Mouse (Mus musculus) lung, adult 2 months (tissue): Measurements from ENCODE around the gene Snx30. TPM values are rescaled to one million over a fixed set of nuclear protein-coding genes. Genes with fewer than 3 reads are reported as not detected.

ENCODE experiments used
- DNase-seq: peaks from one replicate; pipeline ENCODE4 v3.0.0; 2022
- H3K4me1 ChIP-seq: fragments of 200-500 bp; 2 replicates; pipeline ENCODE4 v1.6.1; 2011; ENCODE audit warnings: low read length; ENCODE audit not compliant: control insufficient read depth, insufficient read depth
- H3K4me3 ChIP-seq: fragments of 200-500 bp; replicated peaks from 2 replicates; pipeline ENCODE3; 2011; ENCODE audit warnings: low read depth, mild to moderate bottlenecking, control low read depth, low read length; ENCODE audit errors: extremely low read depth
- CTCF ChIP-seq: fragments of 200-500 bp; IDR thresholded peaks from 2 replicates; pipeline ENCODE4 v1.5.1; 2011; ENCODE audit warnings: mild to moderate bottlenecking, low read length, control low read depth; ENCODE audit not compliant: insufficient read depth
- POLR2A ChIP-seq: fragments of 200-500 bp; IDR thresholded peaks from 2 replicates; pipeline ENCODE4 v1.6.1; 2011; ENCODE audit warnings: low read depth, mild to moderate bottlenecking, control low read depth, low read length, borderline replicate concordance; ENCODE audit errors: extremely low read depth
- WGBS: fragments of 180-500 bp; shearing (Covaris S2); methylation state at CpG from one replicate; pipeline ENCODE4 v1.1.7; 2018; 5-methylcytosine and 5-hydroxymethylcytosine counted together
- polyA plus RNA-seq: library from polyadenylated mRNA; depleted of rRNA; stranded (reverse); fragments of >200 nt; gene quantifications from 2 replicates; pipeline ENCODE4 v1.2.3, GENCODE M21; 2012; rRNA removed

Gene Snx30
- polyA plus RNA-seq, result 5.1 and 7.0 TPM in 2 replicates

- Histone ChIP-seq H3K4me1 (peaks cover 4% of the 10 kb centered on the region), H3K4me3 (peak within 1 kb of the TSS; percentile 94)
- 4% methylated on average over 45 of the region's 45 CpGs for WGBS
- TF ChIP-seq CTCF (no peak), POLR2A (peak; percentile 79)
- peak; percentile 89 for DNase-seq
Observed at GRCm38 (mm10) chr4:59805181-59805967, at the start of gene Snx30. Snx30 (plus strand) TSS chr4:59805840.

DNA sequence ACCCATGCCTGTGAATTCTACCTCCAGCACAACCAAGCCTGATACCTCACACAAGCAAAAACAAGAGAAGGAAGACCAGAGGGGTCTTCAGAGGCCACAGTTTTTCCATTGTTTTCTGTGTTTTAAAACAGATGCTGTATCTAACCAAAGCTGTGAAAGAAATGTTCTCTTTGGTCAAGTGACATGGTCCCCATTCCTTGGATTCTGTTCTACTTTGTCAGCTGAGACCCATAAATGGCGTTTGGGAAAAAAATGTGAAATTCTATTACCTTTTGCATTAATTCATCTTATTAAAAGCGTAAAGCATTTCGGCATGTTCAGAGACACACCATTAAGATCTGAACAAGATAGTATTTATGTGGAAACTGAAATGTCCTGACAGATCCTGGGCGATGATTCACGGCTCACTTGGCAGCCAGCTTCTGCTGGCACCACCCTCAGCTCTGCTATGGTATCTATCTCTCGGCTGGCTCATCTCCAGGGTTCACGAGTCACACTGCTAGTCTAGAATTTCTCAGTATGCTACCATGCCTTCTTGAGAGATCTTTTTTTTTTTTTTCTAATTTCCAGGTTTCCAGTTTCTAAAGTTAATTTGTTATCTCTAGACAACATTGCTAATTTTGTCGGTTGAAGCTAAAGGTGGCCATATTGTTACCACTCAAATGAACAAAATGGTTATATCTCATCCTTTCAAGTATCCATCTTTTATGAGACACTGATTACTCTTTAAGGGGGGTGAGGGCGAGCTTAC is 49.1 kb upstream of the Snx30 start:
- H3K4me1 ChIP-seq, result peaks cover 4% of the 10 kb centered on the region
- WGBS, result 57% methylated on average over 9 of the region's 9 CpGs
- H3K4me3 ChIP-seq, result no peak overlapping the region
- TF ChIP-seq POLR2A (no peak), CTCF (no peak)
- DNase-seq, result no peak

GRCm38 (mm10) chr4:59757452-59758435 is 47.9 kb upstream of the Snx30 start:
- 74% methylated on average over 12 of the region's 12 CpGs for WGBS
- Histone ChIP-seq H3K4me1 (peaks cover 4% of the 10 kb centered on the region), H3K4me3 (no peak overlapping the region)
- no peak for DNase-seq
- TF ChIP-seq CTCF, result no peak
- no peak for TF ChIP-seq POLR2A

- 78% methylated on average over 4 of the region's 4 CpGs for WGBS
- TF ChIP-seq CTCF, result no peak
- no peak for TF ChIP-seq POLR2A
- no peak for DNase-seq
Observed at GRCm38 (mm10) chr4:59760016-59760415, 45.6 kb upstream of the Snx30 start.

GRCm38 (mm10) chr4:59760636-59761364 is 44.8 kb upstream of the Snx30 start:
- 19% methylated on average over 10 of the region's 10 CpGs for WGBS
- TF ChIP-seq POLR2A (no peak), CTCF (peak; percentile 66)
- Histone ChIP-seq H3K4me3 (no peak overlapping the region), H3K4me1 (peaks cover 6% of the 10 kb centered on the region)
- peak; percentile 34 for DNase-seq

More at GRCm38 (mm10) chr4:59760016-59760415, 45.6 kb upstream of the Snx30 start:
- H3K4me1 ChIP-seq, result peaks cover 4% of the 10 kb centered on the region
- no peak overlapping the region for H3K4me3 ChIP-seq

DNA sequence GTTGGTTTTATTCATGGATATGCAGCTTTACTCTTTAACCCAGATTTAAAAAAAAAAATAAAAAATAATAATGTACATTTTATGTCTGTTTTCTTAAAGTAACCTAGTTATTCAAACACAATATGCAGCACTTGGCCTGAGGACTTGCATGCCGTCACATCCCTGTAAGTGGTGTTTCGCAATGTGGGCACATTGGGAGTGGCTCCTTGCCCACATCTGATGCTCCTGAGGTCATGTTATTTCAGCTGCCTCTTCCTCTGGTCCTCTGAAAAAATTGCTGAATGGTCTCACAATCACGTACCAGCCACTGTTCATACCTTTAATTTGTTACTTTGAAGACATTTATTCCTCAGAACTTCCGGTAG is 44.3 kb upstream of the Snx30 start:
- DNase-seq, result peak; percentile 46
- TF ChIP-seq POLR2A (no peak), CTCF (no peak)

GRCm38 (mm10) chr4:59764950-59765349 is 40.7 kb upstream of the Snx30 start:
- DNase-seq, result no peak
- TF ChIP-seq POLR2A, result no peak
- WGBS, result 36% methylated on average over 7 of the region's 7 CpGs
- H3K4me3 ChIP-seq, result no peak overlapping the region
- H3K4me1 ChIP-seq, result peaks cover 6% of the 10 kb centered on the region

More for the DNA sequence above, 44.3 kb upstream of the Snx30 start:
- H3K4me3 ChIP-seq, result no peak overlapping the region
- H3K4me1 ChIP-seq, result peaks cover 6% of the 10 kb centered on the region
- 38% methylated on average over 4 of the region's 4 CpGs for WGBS

GRCm38 (mm10) chr4:59765385-59766005 is 40.1 kb upstream of the Snx30 start:
- no peak for DNase-seq
- Histone ChIP-seq H3K4me3 (no peak overlapping the region), H3K4me1 (peaks cover 4% of the 10 kb centered on the region)
- no peak for TF ChIP-seq CTCF
- no peak for TF ChIP-seq POLR2A
- 12% methylated on average over 7 of the region's 7 CpGs for WGBS

DNA sequence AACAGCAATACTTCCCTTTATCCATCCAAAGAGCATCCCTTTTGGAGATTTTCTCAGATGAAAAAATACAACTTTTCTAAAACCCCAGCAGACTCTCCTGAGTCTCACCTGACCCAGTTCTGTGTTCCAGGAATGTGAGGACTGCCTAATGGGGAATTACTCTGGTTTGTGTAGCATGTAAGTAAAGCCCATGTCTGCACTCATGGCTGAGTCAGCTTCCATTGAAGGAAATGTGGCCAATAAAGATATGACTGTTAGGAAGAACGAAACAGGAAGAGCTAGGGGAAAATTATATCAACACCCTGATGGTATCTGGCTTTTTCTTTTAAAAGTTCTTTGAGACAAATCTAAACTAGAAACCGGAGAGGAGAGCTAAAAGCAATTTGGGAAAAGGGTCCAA is 37.9 kb upstream of the Snx30 start:
- Histone ChIP-seq H3K4me3 (no peak overlapping the region), H3K4me1 (peaks cover 2% of the 10 kb centered on the region)
- WGBS, result 52% methylated on average over 2 of the region's 2 CpGs
- no peak for TF ChIP-seq CTCF
- TF ChIP-seq POLR2A, result no peak
- no peak for DNase-seq
